Mouse (Mus musculus) myocyte (in vitro differentiated cells): ENCODE data around the gene Enc1.

Experiments used
- CEBPB ChIP-seq: IDR thresholded peaks from 2 replicates; pipeline ENCODE4 v1.6.1; 2011; ENCODE audit warnings: mild to moderate bottlenecking, moderate library complexity; ENCODE audit not compliant: poor library complexity, insufficient read depth, severe bottlenecking
- E2F4 ChIP-seq: IDR thresholded peaks from one replicate; pipeline ENCODE4 v1.6.1; 2011; ENCODE audit warnings: mild to moderate bottlenecking, control low read depth, moderate library complexity; ENCODE audit not compliant: insufficient read depth
- MAX ChIP-seq: IDR thresholded peaks from one replicate; pipeline ENCODE4 v1.6.1; 2011; ENCODE audit warnings: low read depth, mild to moderate bottlenecking, control low read depth
- MYOG ChIP-seq, 3 experiments: IDR thresholded peaks; one replicate each; pipeline ENCODE4 v1.6.1; 2011; ENCODE audit warnings: control low read depth in 2 of 3, low read depth in 2 of 3, mild to moderate bottlenecking in 2 of 3; ENCODE audit not compliant: insufficient read length in 2 of 3, control insufficient read depth in 1 of 3, insufficient read depth in 1 of 3
- POLR2A ChIP-seq: IDR thresholded peaks from one replicate; pipeline ENCODE4 v1.6.1; 2011; ENCODE audit warnings: low read depth, mild to moderate bottlenecking, control low read depth, moderate library complexity; ENCODE audit not compliant: insufficient read length
- TCF12 ChIP-seq: IDR thresholded peaks from one replicate; pipeline ENCODE4 v1.6.1; 2011; ENCODE audit warnings: mild to moderate bottlenecking, control low read depth; ENCODE audit not compliant: poor library complexity, insufficient read depth, severe bottlenecking
- TCF3 ChIP-seq: IDR thresholded peaks from one replicate; pipeline ENCODE4 v1.6.1; 2011; ENCODE audit warnings: low read depth, control low read depth; ENCODE audit not compliant: insufficient read length
- USF1 ChIP-seq: IDR thresholded peaks from one replicate; pipeline ENCODE4 v1.6.1; 2011; ENCODE audit warnings: low read depth, mild to moderate bottlenecking, control low read depth, moderate library complexity

GRCm38 (mm10) chr13:97271641-97272040, 30.7 kb downstream of the Enc1 start:
- no peak for TF ChIP-seq POLR2A
- TF ChIP-seq TCF12, result no peak
- TF ChIP-seq MYOG (IDR thresholded peaks at IDR 0.05; ENCODE audit: control insufficient read depth in 1 of 3, insufficient read depth in 1 of 3, insufficient read length in 2 of 3, low read depth in 2 of 3), result no peak
- no peak for TF ChIP-seq MAX
- TF ChIP-seq CEBPB, result no peak
- TF ChIP-seq USF1, result no peak
- no peak for TF ChIP-seq TCF3
- no peak for TF ChIP-seq E2F4
